Mouse (Mus musculus): ENCODE results near the gene Bmper. TPM values are rescaled to one million over a fixed set of nuclear protein-coding genes. Genes with fewer than 3 reads are reported as not detected.

Gene Bmper
- polyA plus RNA-seq, 1 experiment from 2014 or later: 3.4 TPM

DNA sequence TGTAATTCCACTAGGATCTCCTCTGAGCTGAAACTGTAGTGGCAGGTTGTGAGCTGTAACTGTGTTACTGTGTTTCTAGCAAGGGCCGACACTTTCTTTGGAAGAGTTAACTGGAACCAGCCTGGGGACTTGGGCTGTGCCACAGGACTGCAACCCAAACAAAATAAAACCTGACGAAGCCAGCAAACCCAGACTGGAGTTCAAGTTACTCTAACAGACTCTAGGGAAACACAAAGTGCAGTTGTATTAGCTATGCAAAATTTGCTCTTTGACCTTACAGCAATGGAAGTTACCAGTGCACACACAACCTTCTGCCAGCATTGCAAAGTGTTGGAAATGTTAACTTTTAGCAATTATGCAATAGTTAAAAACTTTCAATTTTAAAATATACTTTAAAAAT is 140.3 kb downstream of the Bmper start:
- no peak overlapping the region for H3K27ac ChIP-seq (ENCODE audit: low read depth, low read length)
- ATAC-seq (ENCODE audit: low FRiP score): no peak
- no peak overlapping the region for H3K4me2 ChIP-seq (replicated peaks; ENCODE audit: low read depth, low read length)
- DNase-seq (ENCODE audit: low spot score): no peak
- H3K4me3 ChIP-seq (ENCODE audit: low read depth, low read length): no peak overlapping the region
- no peak overlapping the region for H3K9ac ChIP-seq (ENCODE audit: low read depth, low read length)
- no peaks in the 10 kb centered on the region for H3K9me3 ChIP-seq (ENCODE audit: control insufficient read depth, low read length)
- H3K36me3 ChIP-seq (ENCODE audit: control insufficient read depth, insufficient read depth, low read length): no peaks in the 10 kb centered on the region
- WGBS: 68% methylated on average over 2 of the region's 2 CpGs
- H3K4me1 ChIP-seq (replicated peaks; ENCODE audit: control insufficient read depth, insufficient read depth, low read length): no peaks in the 10 kb centered on the region
- H3K27me3 ChIP-seq (ENCODE audit: control insufficient read depth, insufficient read depth, low read length): no peaks in the 10 kb centered on the region

DNA sequence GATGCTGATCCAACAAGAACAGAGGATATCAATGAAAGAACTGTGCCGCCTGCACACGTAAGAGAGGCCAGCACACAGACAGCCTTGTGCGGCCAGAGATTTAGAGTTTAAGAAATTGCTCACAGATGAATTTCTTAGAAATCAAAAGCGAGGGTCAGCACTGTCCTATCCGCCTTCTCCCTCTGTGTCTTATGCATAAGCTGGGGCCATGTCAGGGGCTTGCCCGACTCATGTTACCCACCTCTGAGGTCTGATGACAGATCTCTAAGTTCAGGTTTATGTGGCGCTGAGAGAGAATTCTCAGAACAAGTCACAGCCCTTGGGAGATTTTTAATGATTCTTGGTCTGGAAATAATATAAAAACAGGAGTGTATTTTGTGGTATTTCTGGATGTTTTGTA is 140.7 kb downstream of the Bmper start:
- H3K4me1 ChIP-seq (replicated peaks; ENCODE audit: control insufficient read depth, insufficient read depth, low read length): no peaks in the 10 kb centered on the region
- no peak overlapping the region for H3K4me3 ChIP-seq (ENCODE audit: low read depth, low read length)
- no peak overlapping the region for H3K9ac ChIP-seq (ENCODE audit: low read depth, low read length)
- H3K4me2 ChIP-seq (replicated peaks; ENCODE audit: low read depth, low read length): no peak overlapping the region
- H3K9me3 ChIP-seq (ENCODE audit: control insufficient read depth, low read length): no peaks in the 10 kb centered on the region
- no peak overlapping the region for H3K27ac ChIP-seq (ENCODE audit: low read depth, low read length)
- DNase-seq (ENCODE audit: low spot score) (peak; percentile 15), ATAC-seq (ENCODE audit: low FRiP score) (no peak)
- WGBS: 70% methylated on average over 7 of the region's 7 CpGs
- no peaks in the 10 kb centered on the region for H3K27me3 ChIP-seq (ENCODE audit: control insufficient read depth, insufficient read depth, low read length)
- H3K36me3 ChIP-seq (ENCODE audit: control insufficient read depth, insufficient read depth, low read length): no peaks in the 10 kb centered on the region

DNA sequence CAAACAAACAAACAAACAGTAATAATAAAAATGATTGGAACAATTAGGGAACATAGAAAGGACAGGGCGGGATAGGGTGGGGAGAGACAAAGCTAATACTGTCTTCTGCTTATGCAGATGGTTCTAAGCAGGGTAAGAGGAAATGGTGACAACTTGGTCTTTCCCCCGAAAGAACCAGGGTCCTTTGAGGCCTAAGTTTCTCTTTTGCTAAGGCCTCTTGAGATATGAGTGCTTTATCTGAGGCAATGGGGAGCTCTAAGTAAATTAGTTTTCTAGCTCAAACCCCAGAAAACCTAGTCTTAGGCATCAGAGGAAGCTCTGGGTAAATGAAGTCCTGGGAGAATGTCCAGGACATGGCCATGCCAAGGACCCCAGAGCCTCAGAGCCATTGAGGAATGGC is 141.2 kb downstream of the Bmper start:
- Histone ChIP-seq H3K4me2 (replicated peaks; ENCODE audit: low read depth, low read length) (no peak overlapping the region), H3K27ac (ENCODE audit: low read depth, low read length) (no peak overlapping the region), H3K27me3 (ENCODE audit: control insufficient read depth, insufficient read depth, low read length) (no peaks in the 10 kb centered on the region), H3K4me3 (ENCODE audit: low read depth, low read length) (no peak overlapping the region), H3K4me1 (replicated peaks; ENCODE audit: control insufficient read depth, insufficient read depth, low read length) (no peaks in the 10 kb centered on the region), H3K9me3 (ENCODE audit: control insufficient read depth, low read length) (no peaks in the 10 kb centered on the region), H3K36me3 (ENCODE audit: control insufficient read depth, insufficient read depth, low read length) (no peaks in the 10 kb centered on the region), H3K9ac (ENCODE audit: low read depth, low read length) (no peak overlapping the region)
- ATAC-seq (ENCODE audit: low FRiP score) (no peak), DNase-seq (ENCODE audit: low spot score) (no peak)
- 96% methylated on average over 2 of the region's 2 CpGs for WGBS

DNA sequence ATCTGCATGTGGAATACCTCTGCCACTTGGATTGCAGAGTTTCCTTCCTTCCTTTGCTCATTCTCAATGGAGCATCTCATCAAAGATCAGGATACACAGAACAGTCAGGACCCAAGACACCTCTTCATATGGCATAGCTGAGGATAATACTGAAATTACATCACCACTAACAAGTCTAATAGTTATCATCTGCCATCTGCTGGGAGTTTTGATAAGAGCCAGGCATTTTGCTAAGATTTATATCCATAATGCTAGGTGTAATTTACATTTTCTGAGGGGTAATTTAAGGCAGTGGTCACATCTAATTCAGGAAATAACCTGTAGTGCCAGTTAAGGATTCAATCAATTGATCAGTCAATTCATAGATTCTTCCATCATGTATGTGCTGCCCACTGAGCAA is 145.2 kb downstream of the Bmper start:
- no peak for ATAC-seq (ENCODE audit: low FRiP score)
- Histone ChIP-seq H3K9ac (ENCODE audit: low read depth, low read length) (no peak overlapping the region), H3K4me3 (ENCODE audit: low read depth, low read length) (no peak overlapping the region), H3K27me3 (ENCODE audit: control insufficient read depth, insufficient read depth, low read length) (no peaks in the 10 kb centered on the region), H3K9me3 (ENCODE audit: control insufficient read depth, low read length) (no peaks in the 10 kb centered on the region), H3K27ac (ENCODE audit: low read depth, low read length) (no peak overlapping the region), H3K36me3 (ENCODE audit: control insufficient read depth, insufficient read depth, low read length) (no peaks in the 10 kb centered on the region), H3K4me2 (replicated peaks; ENCODE audit: low read depth, low read length) (no peak overlapping the region), H3K4me1 (replicated peaks; ENCODE audit: control insufficient read depth, insufficient read depth, low read length) (no peaks in the 10 kb centered on the region)
- no peak for DNase-seq (ENCODE audit: low spot score)

DNA sequence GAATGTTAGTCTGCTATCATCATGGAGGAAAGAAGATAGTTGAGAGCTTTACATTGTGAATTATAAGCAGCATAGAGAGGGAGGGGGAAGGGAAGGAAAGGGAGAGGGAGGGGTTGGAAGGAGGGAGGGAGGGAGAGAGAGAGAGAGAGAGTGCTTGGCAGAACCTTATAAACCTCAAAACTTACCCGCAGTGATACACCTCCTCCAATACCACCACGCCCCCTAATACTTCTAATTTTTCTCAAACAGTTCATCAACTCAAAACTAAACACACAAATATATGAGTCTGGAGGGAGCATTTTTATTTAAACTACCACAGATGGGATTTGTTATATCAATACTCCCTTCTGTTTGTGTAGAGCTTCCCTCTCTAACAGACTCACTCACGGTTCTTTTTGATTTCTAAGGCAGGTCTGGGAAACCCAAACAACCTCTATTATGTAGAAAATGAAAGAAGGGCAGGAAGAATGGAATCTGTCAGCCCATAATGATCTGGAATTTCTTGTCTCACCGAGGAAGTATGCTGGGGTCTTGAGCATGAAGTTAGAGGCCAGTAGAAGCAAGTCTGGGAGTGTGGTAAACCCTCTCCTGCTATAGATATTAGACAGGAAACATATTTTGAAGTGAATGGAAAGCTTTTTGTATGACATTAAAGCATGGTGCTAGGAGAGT is 152.0 kb downstream of the Bmper start:
- no peak overlapping the region for H3K27ac ChIP-seq (ENCODE audit: low read depth, low read length)
- WGBS: 59% methylated on average over 4 of the region's 4 CpGs
- ATAC-seq (ENCODE audit: low FRiP score) (no peak), DNase-seq (ENCODE audit: low spot score) (no peak)
- peaks cover 2% of the 10 kb centered on the region for H3K4me1 ChIP-seq (replicated peaks; ENCODE audit: control insufficient read depth, insufficient read depth, low read length)
- no peaks in the 10 kb centered on the region for H3K27me3 ChIP-seq (ENCODE audit: control insufficient read depth, insufficient read depth, low read length)
- H3K9ac ChIP-seq (ENCODE audit: low read depth, low read length): no peak overlapping the region
- H3K4me3 ChIP-seq (ENCODE audit: low read depth, low read length): no peak overlapping the region
- no peaks in the 10 kb centered on the region for H3K36me3 ChIP-seq (ENCODE audit: control insufficient read depth, insufficient read depth, low read length)
- no peak overlapping the region for H3K4me2 ChIP-seq (replicated peaks; ENCODE audit: low read depth, low read length)
- H3K9me3 ChIP-seq (ENCODE audit: control insufficient read depth, low read length): no peaks in the 10 kb centered on the region

DNA sequence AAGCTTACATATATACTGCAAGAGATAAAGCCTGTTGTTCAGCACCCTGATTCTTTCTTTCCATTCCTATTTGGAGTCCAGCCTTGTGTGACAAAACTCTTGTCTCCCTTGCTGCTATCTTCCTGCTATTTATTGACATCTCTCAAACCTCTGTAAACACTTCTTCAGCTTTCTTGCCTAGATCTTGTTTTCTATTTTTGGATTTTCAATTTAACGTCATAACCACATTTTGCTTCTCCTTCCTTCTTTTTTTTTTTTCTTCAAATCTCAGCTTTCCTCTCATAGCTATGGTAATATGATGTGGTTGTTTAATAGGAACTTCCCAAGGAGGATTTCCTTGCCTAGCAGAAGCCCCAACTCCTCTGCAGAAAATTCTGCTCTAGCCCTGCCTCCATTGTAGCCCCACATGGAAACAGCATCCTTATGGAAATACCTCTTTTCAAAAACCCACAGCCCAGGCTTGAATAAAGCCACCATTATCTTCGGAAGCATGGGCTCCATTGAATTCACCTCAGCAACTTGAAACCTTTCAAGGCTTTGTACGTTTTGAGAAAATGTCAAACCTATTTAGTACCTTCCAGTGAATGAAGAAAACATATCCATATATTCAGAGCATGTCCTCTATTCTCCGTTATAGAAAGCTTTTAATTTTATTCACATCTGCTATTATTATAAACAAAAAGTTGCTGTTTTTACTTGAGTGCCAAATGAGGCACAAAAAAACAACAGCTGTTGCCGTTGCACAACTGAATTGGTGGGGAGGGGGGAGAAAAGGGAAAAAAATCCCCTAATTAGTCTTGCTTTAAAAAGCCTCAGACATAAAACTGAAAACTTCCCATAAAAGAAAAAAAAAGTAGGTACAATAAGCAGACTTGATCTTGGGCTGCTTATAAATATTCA is 155.2 kb downstream of the Bmper start:
- ATAC-seq (ENCODE audit: low FRiP score) (peak; percentile 60), DNase-seq (ENCODE audit: low spot score) (peak; percentile 37)
- H3K4me1 ChIP-seq (replicated peaks; ENCODE audit: control insufficient read depth, insufficient read depth, low read length): peaks cover 4% of the 10 kb centered on the region
- no peaks in the 10 kb centered on the region for H3K27me3 ChIP-seq (ENCODE audit: control insufficient read depth, insufficient read depth, low read length)
- no peaks in the 10 kb centered on the region for H3K36me3 ChIP-seq (ENCODE audit: control insufficient read depth, insufficient read depth, low read length)
- H3K27ac ChIP-seq (ENCODE audit: low read depth, low read length): no peak overlapping the region; the same call in 1 of the 2 replicates
- no peak overlapping the region for H3K4me3 ChIP-seq (ENCODE audit: low read depth, low read length)
- no peaks in the 10 kb centered on the region for H3K9me3 ChIP-seq (ENCODE audit: control insufficient read depth, low read length)
- 38% methylated on average over 5 of the region's 5 CpGs for WGBS
- H3K9ac ChIP-seq (ENCODE audit: low read depth, low read length): no peak overlapping the region
- no peak overlapping the region for H3K4me2 ChIP-seq (replicated peaks; ENCODE audit: low read depth, low read length)

DNA sequence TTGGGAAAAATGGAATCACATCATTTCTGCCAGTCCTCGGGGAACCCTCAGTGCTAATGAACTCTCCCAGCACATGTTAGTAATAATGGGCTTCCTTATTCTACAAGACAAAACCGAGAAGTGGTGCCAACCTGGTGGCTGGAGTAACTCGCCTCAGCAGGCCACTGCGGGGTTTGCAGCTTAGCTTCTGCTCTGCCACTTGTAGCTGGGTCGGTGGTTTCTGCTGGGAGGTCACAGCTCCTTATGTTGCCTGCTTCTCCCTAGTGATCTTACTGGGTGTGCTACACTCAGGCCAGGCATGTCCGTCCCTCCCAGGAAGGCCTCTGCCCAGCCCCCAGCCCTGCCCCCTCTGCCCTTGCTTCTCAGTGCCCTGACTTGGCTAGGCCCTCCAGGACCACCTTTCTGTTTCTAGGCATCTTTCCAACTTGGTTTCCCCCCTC is 155.9 kb downstream of the Bmper start:
- peaks cover 4% of the 10 kb centered on the region for H3K4me1 ChIP-seq (replicated peaks; ENCODE audit: control insufficient read depth, insufficient read depth, low read length)
- WGBS: 15% methylated on average over 6 of the region's 6 CpGs

DNA sequence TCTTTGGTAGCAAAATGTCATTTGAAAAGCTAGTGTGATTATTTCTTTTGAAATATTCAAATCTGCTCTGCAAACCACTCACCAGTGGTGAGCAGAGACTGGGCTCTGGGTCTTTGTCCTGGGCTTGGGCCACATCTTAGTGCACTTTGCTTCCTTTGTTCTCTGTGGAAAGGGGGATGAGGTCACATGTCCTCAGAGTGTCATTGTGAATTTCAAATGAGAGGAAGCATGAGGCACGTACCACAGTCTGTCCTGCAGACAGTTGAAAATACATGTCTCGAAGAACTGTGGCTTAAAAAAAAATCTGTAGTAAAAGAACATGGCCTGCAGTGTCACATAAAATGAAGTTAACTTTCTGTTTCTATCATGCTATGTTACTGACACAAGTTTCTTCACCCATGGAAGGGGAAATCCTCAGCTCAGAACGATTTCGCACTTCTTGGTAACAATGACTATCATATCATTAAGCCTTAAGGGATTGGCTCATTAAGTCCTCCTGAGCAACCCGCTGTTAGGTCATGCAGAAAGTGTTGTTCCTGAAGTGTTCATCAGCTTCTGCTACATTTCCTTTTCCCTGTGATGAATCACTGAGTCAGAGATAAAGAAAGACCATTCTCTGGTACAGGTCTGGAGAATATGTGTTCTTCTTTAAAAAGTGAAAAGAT is 157.4 kb downstream of the Bmper start:
- ATAC-seq (ENCODE audit: low FRiP score): peak; percentile 62
- peak; percentile 34 for DNase-seq (ENCODE audit: low spot score)
- no peak overlapping the region for H3K4me3 ChIP-seq (ENCODE audit: low read depth, low read length)
- no peaks in the 10 kb centered on the region for H3K36me3 ChIP-seq (ENCODE audit: control insufficient read depth, insufficient read depth, low read length)
- H3K27me3 ChIP-seq (ENCODE audit: control insufficient read depth, insufficient read depth, low read length): no peaks in the 10 kb centered on the region
- no peak overlapping the region for H3K4me2 ChIP-seq (replicated peaks; ENCODE audit: low read depth, low read length)
- peak overlapping the region; percentile 25; the same call in 1 of the 2 replicates for H3K27ac ChIP-seq (ENCODE audit: low read depth, low read length)
- 34% methylated on average over 5 of the region's 5 CpGs for WGBS
- H3K9me3 ChIP-seq (ENCODE audit: control insufficient read depth, low read length): no peaks in the 10 kb centered on the region
- no peak overlapping the region for H3K9ac ChIP-seq (ENCODE audit: low read depth, low read length)
- H3K4me1 ChIP-seq (replicated peaks; ENCODE audit: control insufficient read depth, insufficient read depth, low read length): peaks cover 4% of the 10 kb centered on the region

More for the DNA sequence above, 155.9 kb downstream of the Bmper start:
- no peaks in the 10 kb centered on the region for H3K36me3 ChIP-seq (ENCODE audit: control insufficient read depth, insufficient read depth, low read length)
- H3K9ac ChIP-seq (ENCODE audit: low read depth, low read length): no peak overlapping the region
- H3K27ac ChIP-seq (ENCODE audit: low read depth, low read length): peak overlapping the region; percentile 64
- H3K4me3 ChIP-seq (ENCODE audit: low read depth, low read length): no peak overlapping the region
- no peaks in the 10 kb centered on the region for H3K9me3 ChIP-seq (ENCODE audit: control insufficient read depth, low read length)
- peak; percentile 85 for ATAC-seq (ENCODE audit: low FRiP score)
- no peaks in the 10 kb centered on the region for H3K27me3 ChIP-seq (ENCODE audit: control insufficient read depth, insufficient read depth, low read length)
- H3K4me2 ChIP-seq (replicated peaks; ENCODE audit: low read depth, low read length): no peak overlapping the region
- DNase-seq (ENCODE audit: low spot score): peak; percentile 59

Measured in hindbrain, embryonic 11.5 days (tissue).